In genomic region chr8:85379142-85379781, GRCm38 (mm10) we compare ENCODE assay signal across 9 mouse cellular contexts. TPM values are rescaled to one million over a fixed set of nuclear protein-coding genes. Genes with fewer than 3 reads are reported as not detected.
DNase-seq lines count a peak whose midpoint lies in the region; TF ChIP-seq lines count a peak whose summit lies in the region.
"Had no signal": no experiment of that assay in that cellular context is flagged by ENCODE, and none has a peak within 500 bp of the region (broad histone marks: within the 10 kb centered on the region; RNA-seq: fewer than 3 reads in every experiment).

No protein-coding gene starts in this region.

- H3K79me2 ChIP-seq in liver, adult 2 months (ENCODE audit: control insufficient read depth, insufficient read depth, low read length) = no peaks in the 10 kb centered on the region

- WGBS in liver, adult 2 months = 75% methylated on average over 2 of the region's 2 CpGs

- DNase-seq in adipocyte (ENCODE audit: low spot score) = peak; percentile 91
- DNase-seq in embryo, embryonic 9.5 days (ENCODE audit: extremely low spot score) = peak; percentile 18
- DNase-seq in heart, postnatal 10 days = peak; percentile 75 to 79
- DNase-seq in liver, adult 2 months (ENCODE audit: extremely low read depth, low read depth, low spot score) = peak; percentile 8
- peak; percentile 39 to 64 for DNase-seq in spleen, postnatal 36 days (ENCODE audit: low spot score in 2 of 2)
- DNase-seq in cerebellum, postnatal 36 days = no peak
- DNase-seq in right cerebral cortex, postnatal 25 days = no peak
- DNase-seq in cerebellum, postnatal 25 days = no peak

- TF ChIP-seq CTCF in liver, adult 2 months (IDR thresholded peaks at IDR 0.05; ENCODE audit: low read depth, low read length) = no peak

- TF ChIP-seq POLR2A in liver, adult 2 months (IDR thresholded peaks at IDR 0.05; ENCODE audit: extremely low read depth, insufficient read depth, low read length) = no peak

- H3K4me3 ChIP-seq in liver, adult 2 months (ENCODE audit: insufficient read depth, low read depth, low read length) = no peak overlapping the region
- H3K4me3 ChIP-seq: neural tube, embryonic 13.5 days had no signal

- H3K4me1 ChIP-seq in liver, adult 2 months (ENCODE audit: control insufficient read depth, insufficient read depth, low read length) = no peaks in the 10 kb centered on the region
- H3K4me1 ChIP-seq: neural tube, embryonic 13.5 days had no signal

- 0 out of 2 replicates have a peak overlapping the region, but pooled peaks have one; percentile 13 for H3K27ac ChIP-seq in liver, adult 2 months (replicated peaks; ENCODE audit: insufficient read depth, low read depth, low read length)
- H3K27ac ChIP-seq: neural tube, embryonic 13.5 days had no signal

- no peak overlapping the region for H3K9ac ChIP-seq in liver, adult 2 months (ENCODE audit: low read depth, low read length)
- H3K9ac ChIP-seq: neural tube, embryonic 13.5 days had no signal

- intact Hi-C loops in heart, postnatal 10 days (cut with DNase I) = no loop called here

- H3K36me3 ChIP-seq in liver, adult 2 months (ENCODE audit: control insufficient read depth, insufficient read depth, low read length) = no peaks in the 10 kb centered on the region
- H3K36me3 ChIP-seq: neural tube, embryonic 13.5 days had no signal

- no peaks in the 10 kb centered on the region for H3K27me3 ChIP-seq in liver, adult 2 months (ENCODE audit: control insufficient read depth, insufficient read depth, low read length)
- H3K27me3 ChIP-seq: neural tube, embryonic 13.5 days had no signal

RNA-seq across cellular contexts. Expression of gene Mylk3, which starts 6.9 kb away (rescaled TPM):
- 100 to 1,000 TPM; 274 to 314 TPM for total RNA-seq in heart, postnatal 10 days (2021)
- 0.34 and 0.55 TPM in 2 replicates for total RNA-seq in liver, adult 2 months (2014; rRNA removed)
- 0.20 and 0.39 TPM in 2 replicates for polyA plus RNA-seq in liver, adult 2 months (2012; rRNA removed)

RNA-seq across cellular contexts. Expression of gene 4921524J17Rik, which starts 53.4 kb away (rescaled TPM):
- 10 to 100 TPM; 17.9 to 21.6 TPM for total RNA-seq in heart, postnatal 10 days (2021)
- 6.2 and 8.6 TPM in 2 replicates for total RNA-seq in liver, adult 2 months (2014; rRNA removed)
- 2.9 TPM in 2 replicates for polyA plus RNA-seq in liver, adult 2 months (2012; rRNA removed)

Comparison
In these comparisons a context has a peak if more than half of its experiments do, and no peak if none do; other contexts are left out.
1. DNase-seq: peak in adipocyte (single experiment), embryo, embryonic 9.5 days (single experiment), heart, postnatal 10 days (2 of 2), liver, adult 2 months (single experiment) and spleen, postnatal 36 days (2 of 2); none in cerebellum, postnatal 36 days (0 of 2), right cerebral cortex, postnatal 25 days (single experiment) and cerebellum, postnatal 25 days (0 of 2).
2. RNA of gene Mylk3, which starts 6.9 kb away (total RNA-seq): 274 to 314 TPM in heart, postnatal 10 days; 0.34 to 0.55 TPM in liver, adult 2 months; every median in the first group is over 100 times any median in the second.